Mouse (Mus musculus) kidney, embryonic 15.5 days (tissue): Measurements from ENCODE around the gene Fam241a. TPM values are rescaled to one million over a fixed set of nuclear protein-coding genes. Genes with fewer than 3 reads are reported as not detected.

Source experiments
- ATAC-seq: fragments of 200-750 bp; cut with Nextera tagmentation; replicated peaks from 2 replicates; pipeline ENCODE4 v1.8.0; 2017; ENCODE audit warnings: moderate TSS enrichment; ENCODE audit not compliant: low FRiP score
- H3K27ac ChIP-seq: fragments of 300-500 bp; sonication (generic); 2 replicates; pipeline ENCODE4 v1.5.1; 2015; ENCODE audit warnings: mild to moderate bottlenecking, inconsistent platforms
- H3K27me3 ChIP-seq: fragments of 300-500 bp; sonication (generic); 2 replicates; pipeline ENCODE4 v1.6.1; 2015; ENCODE audit warnings: inconsistent platforms
- H3K36me3 ChIP-seq: fragments of 300-500 bp; sonication (generic); 2 replicates; pipeline ENCODE4 v1.6.1; 2015; ENCODE audit warnings: inconsistent platforms
- H3K4me1 ChIP-seq: fragments of 300-500 bp; sonication (generic); 2 replicates; pipeline ENCODE4 v1.6.1; 2015; ENCODE audit warnings: inconsistent platforms
- H3K4me2 ChIP-seq: fragments of 300-500 bp; sonication (generic); 2 replicates; pipeline ENCODE4 v1.6.1; 2015; ENCODE audit warnings: moderate library complexity, mild to moderate bottlenecking, inconsistent platforms
- H3K4me3 ChIP-seq: fragments of 300-500 bp; sonication (generic); replicated peaks from 2 replicates; pipeline ENCODE4 v1.5.1; 2015; ENCODE audit warnings: mild to moderate bottlenecking, inconsistent platforms
- H3K9ac ChIP-seq: fragments of 300-500 bp; sonication (generic); 2 replicates; pipeline ENCODE4 v1.6.1; 2015; ENCODE audit warnings: mild to moderate bottlenecking, inconsistent platforms
- H3K9me3 ChIP-seq: fragments of 300-500 bp; sonication (generic); replicated peaks from 2 replicates; pipeline ENCODE4 v1.6.1; 2016; ENCODE audit warnings: inconsistent platforms
- WGBS: fragments of 180-500 bp; shearing (Covaris S2); methylation state at CpG from one replicate; pipeline ENCODE4 v1.1.7; 2015; ENCODE audit warnings: mixed read lengths; 5-methylcytosine and 5-hydroxymethylcytosine counted together
- polyA plus RNA-seq: library from polyadenylated mRNA; unstranded; fragments of >200 nt; fragmentation: Nextera tagmentation; extraction: Ambion mirVana; gene quantifications from 2 replicates; pipeline ENCODE4 v1.2.1, GENCODE M21; 2015

Fam241a gene
- polyA plus RNA-seq, 1 experiment from 2014 or later = 6.6 TPM

GRCm38 (mm10) chr3:127913885-127914709 is 18.0 kb upstream of the Fam241a start:
- no peaks in the 10 kb centered on the region for H3K27me3 ChIP-seq
- H3K9ac ChIP-seq = no peak overlapping the region
- H3K27ac ChIP-seq = no peak overlapping the region
- H3K4me1 ChIP-seq = no peaks in the 10 kb centered on the region
- H3K36me3 ChIP-seq = no peaks in the 10 kb centered on the region
- no peak overlapping the region for H3K4me3 ChIP-seq
- H3K4me2 ChIP-seq = no peak overlapping the region
- 0 out of 2 replicates have a peak, but pooled peaks cover 2% of the 10 kb centered on the region for H3K9me3 ChIP-seq
- WGBS = 68% methylated on average over 16 of the region's 16 CpGs
- ATAC-seq = no peak

GRCm38 (mm10) chr3:127909941-127910340 is 13.8 kb upstream of the Fam241a start:
- Histone ChIP-seq H3K4me1 (no peaks in the 10 kb centered on the region), H3K27ac (no peak overlapping the region), H3K27me3 (no peaks in the 10 kb centered on the region), H3K9me3 (0 out of 2 replicates have a peak, but pooled peaks cover 3% of the 10 kb centered on the region), H3K4me3 (no peak overlapping the region), H3K4me2 (no peak overlapping the region), H3K9ac (no peak overlapping the region), H3K36me3 (no peaks in the 10 kb centered on the region)
- no peak for ATAC-seq
- 74% methylated on average over 7 of the region's 7 CpGs for WGBS

DNA sequence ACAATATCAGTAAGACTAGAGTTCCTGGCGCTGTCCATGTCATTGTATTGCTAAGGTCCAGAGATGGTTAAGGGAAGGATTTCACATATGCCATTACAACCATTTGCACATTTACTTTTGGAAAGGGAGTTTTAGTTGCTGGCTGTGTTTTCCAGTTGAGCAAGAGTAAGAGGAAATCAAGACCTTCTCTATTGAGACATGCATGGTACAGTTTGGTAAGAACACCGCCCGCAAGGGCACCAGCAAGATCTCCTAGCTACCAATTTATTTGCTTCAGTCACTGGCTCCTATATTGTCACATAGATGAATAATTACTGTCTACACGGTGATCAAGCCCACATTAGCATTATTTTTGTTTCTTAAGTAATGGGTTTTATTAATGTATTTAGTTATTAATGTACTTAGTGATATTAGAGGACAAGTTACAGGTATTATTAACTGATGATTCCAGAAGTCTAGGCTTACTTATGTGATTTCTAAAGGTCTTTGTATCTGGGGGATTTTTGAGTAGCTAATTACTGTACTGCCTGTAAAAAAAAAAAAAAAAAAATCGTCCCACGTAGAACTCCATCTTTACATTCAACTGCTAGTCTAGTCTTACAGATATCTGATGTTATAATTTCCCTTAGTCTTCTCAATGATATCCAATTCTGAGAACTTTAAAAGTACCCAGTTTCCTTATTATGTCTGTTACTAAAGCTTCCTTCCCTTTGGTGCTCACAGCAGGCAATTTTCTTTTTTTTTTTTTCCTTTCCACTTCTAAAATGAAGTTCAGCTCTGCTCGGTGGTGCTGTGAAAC is 944 bp downstream of the Fam241a start:
- peak overlapping the region; percentile 87 for H3K4me3 ChIP-seq
- peak overlapping the region; percentile 67 for H3K9ac ChIP-seq
- peak overlapping the region; percentile 77 for H3K27ac ChIP-seq
- ATAC-seq = no peak
- H3K4me1 ChIP-seq = 0 out of 2 replicates have a peak, but pooled peaks cover 5% of the 10 kb centered on the region
- H3K27me3 ChIP-seq = peaks cover 25% of the 10 kb centered on the region
- no peaks in the 10 kb centered on the region for H3K36me3 ChIP-seq
- 38% methylated on average over 7 of the region's 7 CpGs for WGBS
- H3K4me2 ChIP-seq = peak overlapping the region; percentile 91
- no peaks in the 10 kb centered on the region for H3K9me3 ChIP-seq

DNA sequence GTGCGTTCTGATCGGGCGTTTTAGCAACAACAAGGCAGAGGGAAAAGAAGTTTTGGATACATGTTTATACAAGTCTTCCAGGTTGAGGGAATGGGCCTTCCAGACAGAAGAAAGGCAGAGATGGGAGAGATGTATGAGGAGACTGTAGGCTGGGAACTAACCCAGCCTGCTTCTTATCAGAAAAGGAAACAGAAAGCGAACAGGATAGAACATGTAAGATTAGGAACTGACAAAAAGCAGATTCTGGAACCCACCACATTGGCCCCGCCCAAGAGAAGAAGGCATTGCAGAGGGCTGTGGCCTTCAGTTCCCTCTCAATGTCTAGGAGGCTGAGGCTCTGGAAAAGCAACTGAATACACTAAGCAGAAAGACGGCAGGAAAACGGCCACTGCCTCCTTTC is 2.2 kb downstream of the Fam241a start:
- 88% methylated on average over 7 of the region's 7 CpGs for WGBS
- Histone ChIP-seq H3K4me2 (no peak overlapping the region), H3K4me1 (0 out of 2 replicates have a peak, but pooled peaks cover 5% of the 10 kb centered on the region), H3K27me3 (peaks cover 25% of the 10 kb centered on the region), H3K4me3 (no peak overlapping the region), H3K36me3 (no peaks in the 10 kb centered on the region), H3K27ac (no peak overlapping the region), H3K9me3 (no peaks in the 10 kb centered on the region), H3K9ac (no peak overlapping the region)
- no peak for ATAC-seq

DNA sequence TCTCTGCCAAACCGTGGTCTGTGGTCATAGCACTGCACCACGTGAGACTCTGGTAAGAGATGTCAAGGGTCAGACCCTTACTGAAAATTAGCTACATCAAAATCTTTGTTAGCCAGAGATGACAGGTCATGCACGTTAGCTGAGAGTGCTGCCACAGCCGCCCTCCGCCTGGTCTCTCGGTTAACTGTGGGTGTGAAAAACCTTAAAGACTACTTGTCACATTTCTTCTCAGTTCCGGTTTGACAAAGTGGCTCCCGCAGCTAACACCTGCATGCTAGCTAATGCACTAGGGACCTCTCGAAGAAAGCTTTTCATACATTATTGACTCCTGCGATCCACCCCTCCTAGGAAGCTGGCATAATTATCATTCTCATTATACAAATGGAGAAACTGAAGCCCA is 4.2 kb downstream of the Fam241a start:
- WGBS = 54% methylated on average over 10 of the region's 10 CpGs
- no peak for ATAC-seq

GRCm38 (mm10) chr3:127890008-127890407 is 6.1 kb downstream of the Fam241a start:
- ATAC-seq = no peak
- Histone ChIP-seq H3K9me3 (no peaks in the 10 kb centered on the region), H3K27ac (no peak overlapping the region), H3K4me1 (0 out of 2 replicates have a peak, but pooled peaks cover 1% of the 10 kb centered on the region), H3K9ac (no peak overlapping the region), H3K36me3 (no peaks in the 10 kb centered on the region), H3K27me3 (peaks cover 21% of the 10 kb centered on the region), H3K4me2 (no peak overlapping the region), H3K4me3 (no peak overlapping the region)

More for the DNA sequence above, 4.2 kb downstream of the Fam241a start:
- H3K4me1 ChIP-seq = 0 out of 2 replicates have a peak, but pooled peaks cover 2% of the 10 kb centered on the region
- no peak overlapping the region for H3K27ac ChIP-seq
- H3K9me3 ChIP-seq = no peaks in the 10 kb centered on the region
- H3K27me3 ChIP-seq = peaks cover 21% of the 10 kb centered on the region
- no peak overlapping the region for H3K4me2 ChIP-seq
- no peaks in the 10 kb centered on the region for H3K36me3 ChIP-seq
- no peak overlapping the region for H3K9ac ChIP-seq
- no peak overlapping the region for H3K4me3 ChIP-seq

DNA sequence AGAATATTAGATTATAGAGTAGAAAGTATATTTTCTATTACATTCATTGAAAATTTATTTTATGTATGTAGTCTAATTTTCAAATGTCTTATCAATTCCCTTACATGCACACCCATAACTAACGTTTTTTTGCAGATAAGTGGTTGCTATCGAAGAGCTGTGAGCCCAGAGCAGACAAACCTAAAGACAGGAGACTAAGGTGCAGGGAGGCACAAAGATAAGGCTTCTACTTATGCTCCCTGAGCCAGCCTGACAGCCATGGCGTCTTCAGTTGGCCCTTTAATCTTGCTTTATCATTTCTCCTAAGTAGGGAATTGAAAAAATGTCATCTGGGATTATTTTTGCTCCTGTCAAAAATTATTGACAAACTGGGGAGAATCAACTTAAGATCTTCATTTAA is 6.6 kb downstream of the Fam241a start:
- Histone ChIP-seq H3K9me3 (no peaks in the 10 kb centered on the region), H3K4me2 (no peak overlapping the region), H3K27ac (no peak overlapping the region), H3K9ac (no peak overlapping the region), H3K27me3 (peaks cover 16% of the 10 kb centered on the region), H3K36me3 (no peaks in the 10 kb centered on the region), H3K4me3 (no peak overlapping the region), H3K4me1 (no peaks in the 10 kb centered on the region)
- peak; percentile 81; the same call in 1 of the 2 replicates for ATAC-seq
- WGBS = 71% methylated on average over 3 of the region's 3 CpGs

DNA sequence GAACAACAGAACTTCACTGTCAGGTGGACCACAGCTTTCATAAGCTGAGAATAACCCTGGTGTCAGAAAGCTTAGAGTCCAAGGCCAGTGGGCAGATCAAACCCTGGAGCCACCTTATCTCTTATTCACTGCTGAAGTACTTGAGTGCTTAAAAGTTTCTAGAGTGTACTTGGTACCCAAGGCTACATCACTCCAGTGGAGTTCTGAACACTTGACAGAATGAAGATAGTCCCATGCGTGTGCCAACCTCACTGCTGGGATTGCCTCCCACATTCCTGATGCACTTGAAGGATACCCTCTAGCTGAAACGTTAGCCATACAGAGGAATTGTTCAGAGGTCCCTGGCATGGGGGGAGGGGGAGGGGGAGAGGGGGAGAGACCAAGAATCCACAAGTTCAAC is 14.4 kb downstream of the Fam241a start:
- H3K9ac ChIP-seq = no peak overlapping the region
- WGBS = 73% methylated on average over 2 of the region's 2 CpGs
- no peak overlapping the region for H3K4me3 ChIP-seq
- no peak for ATAC-seq
- H3K4me2 ChIP-seq = no peak overlapping the region
- H3K27me3 ChIP-seq = no peaks in the 10 kb centered on the region
- no peaks in the 10 kb centered on the region for H3K9me3 ChIP-seq
- no peak overlapping the region for H3K27ac ChIP-seq
- no peaks in the 10 kb centered on the region for H3K36me3 ChIP-seq
- H3K4me1 ChIP-seq = no peaks in the 10 kb centered on the region

DNA sequence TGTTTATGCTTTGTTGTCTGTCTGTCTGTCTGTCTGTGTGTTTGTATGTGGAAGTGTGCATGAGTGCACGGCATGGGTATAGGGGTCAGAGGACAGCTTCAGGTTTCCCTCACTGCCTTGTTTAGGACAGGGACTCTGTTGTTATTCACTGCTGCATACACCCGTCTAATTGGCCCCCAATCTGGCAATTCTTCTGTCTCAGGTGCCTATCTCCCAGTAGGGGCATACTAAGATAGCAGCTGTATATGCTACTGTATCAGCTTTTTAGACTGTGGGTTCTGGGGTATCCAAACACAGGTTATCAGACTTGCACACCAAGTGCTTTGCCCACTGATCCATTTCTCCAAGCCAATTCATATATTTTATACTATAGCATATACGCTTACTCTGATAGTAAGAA is 16.2 kb downstream of the Fam241a start:
- Histone ChIP-seq H3K36me3 (no peaks in the 10 kb centered on the region), H3K27me3 (no peaks in the 10 kb centered on the region), H3K4me2 (no peak overlapping the region), H3K9me3 (no peaks in the 10 kb centered on the region), H3K9ac (no peak overlapping the region), H3K4me1 (no peaks in the 10 kb centered on the region), H3K4me3 (no peak overlapping the region), H3K27ac (no peak overlapping the region)
- no peak for ATAC-seq
- WGBS = 72% methylated on average over 3 of the region's 3 CpGs

GRCm38 (mm10) chr3:127875509-127875908 is 20.6 kb downstream of the Fam241a start:
- Histone ChIP-seq H3K4me1 (peaks cover 3% of the 10 kb centered on the region; the same call in 1 of the 2 replicates), H3K4me2 (no peak overlapping the region), H3K36me3 (no peaks in the 10 kb centered on the region), H3K27ac (no peak overlapping the region), H3K4me3 (no peak overlapping the region), H3K9ac (no peak overlapping the region), H3K27me3 (no peaks in the 10 kb centered on the region), H3K9me3 (no peaks in the 10 kb centered on the region)
- WGBS = 92% methylated on average over 2 of the region's 2 CpGs
- no peak for ATAC-seq

DNA sequence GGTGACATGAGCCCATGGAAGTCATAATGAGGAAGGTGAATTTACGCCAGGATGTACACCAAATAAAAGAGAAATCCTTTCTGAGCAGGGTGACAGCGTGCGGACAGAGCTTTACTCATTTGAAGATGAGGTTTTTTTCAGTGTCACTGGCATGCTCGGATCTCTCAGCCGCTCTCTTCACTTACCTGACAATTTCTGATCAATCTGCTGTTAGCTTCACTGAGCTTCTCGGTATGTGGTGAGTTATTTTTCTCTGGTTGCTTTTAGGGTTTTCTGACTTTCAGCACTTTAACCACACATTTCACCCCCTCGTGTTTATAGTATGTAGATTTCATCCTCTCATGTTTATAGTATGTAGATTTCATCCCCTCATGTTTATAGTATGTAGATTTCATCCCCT is 21.1 kb downstream of the Fam241a start:
- ATAC-seq = no peak
- no peak overlapping the region for H3K9ac ChIP-seq

GRCm38 (mm10) chr3:127874254-127874883 is 21.8 kb downstream of the Fam241a start:
- no peaks in the 10 kb centered on the region for H3K27me3 ChIP-seq
- H3K4me3 ChIP-seq = no peak overlapping the region
- peaks cover 3% of the 10 kb centered on the region; the same call in 1 of the 2 replicates for H3K4me1 ChIP-seq
- H3K9me3 ChIP-seq = no peaks in the 10 kb centered on the region
- 25% methylated on average over 4 of the region's 4 CpGs for WGBS
- H3K9ac ChIP-seq = no peak overlapping the region
- no peaks in the 10 kb centered on the region for H3K36me3 ChIP-seq
- no peak overlapping the region for H3K4me2 ChIP-seq
- ATAC-seq = peak; percentile 79
- H3K27ac ChIP-seq = no peak overlapping the region

More for the DNA sequence above, 21.1 kb downstream of the Fam241a start:
- peaks cover 3% of the 10 kb centered on the region; the same call in 1 of the 2 replicates for H3K4me1 ChIP-seq
- no peak overlapping the region for H3K27ac ChIP-seq
- H3K4me2 ChIP-seq = no peak overlapping the region
- 72% methylated on average over 7 of the region's 7 CpGs for whole genome bisulfite sequencing
- H3K4me3 ChIP-seq = no peak overlapping the region
- H3K9me3 ChIP-seq = no peaks in the 10 kb centered on the region
- no peaks in the 10 kb centered on the region for H3K36me3 ChIP-seq
- no peaks in the 10 kb centered on the region for H3K27me3 ChIP-seq
